Mouse (Mus musculus) G1E (cell line): ENCODE measurements around the gene Rpgrip1.

ENCODE experiments used
- CTCF ChIP-seq: IDR thresholded peaks from 2 replicates; pipeline ENCODE4 v1.5.1; 2012; ENCODE audit warnings: low read depth, low read length, inconsistent platforms, mixed read lengths
- GATA1 ChIP-seq: IDR thresholded peaks from 2 replicates; pipeline ENCODE4 v1.6.1; 2012; ENCODE audit warnings: borderline replicate concordance, low read length, inconsistent platforms, mixed read lengths

DNA sequence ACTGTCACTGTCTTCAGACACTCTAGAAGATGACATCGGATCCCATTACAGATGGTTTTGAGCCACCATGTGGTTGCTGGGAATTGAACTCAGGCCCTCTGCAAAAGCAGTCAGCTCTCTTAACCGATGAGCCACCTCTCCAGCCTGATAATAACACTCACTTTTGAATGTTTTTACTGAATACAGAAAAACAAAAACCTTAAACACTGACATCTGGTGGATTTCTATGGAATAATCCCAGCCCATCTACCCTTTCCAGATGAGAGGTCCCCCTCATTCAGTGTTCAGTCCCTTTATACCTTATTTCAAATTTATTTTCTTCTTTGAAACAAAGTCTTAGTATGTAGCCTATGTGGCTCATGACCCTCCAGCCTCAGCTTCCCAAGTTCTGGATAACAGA is 79.0 kb downstream of the Rpgrip1 start:
- TF ChIP-seq CTCF (no peak), GATA1 (no peak)
